Comparison of ENCODE assay signal across 26 mouse cellular contexts in the genomic region with DNA sequence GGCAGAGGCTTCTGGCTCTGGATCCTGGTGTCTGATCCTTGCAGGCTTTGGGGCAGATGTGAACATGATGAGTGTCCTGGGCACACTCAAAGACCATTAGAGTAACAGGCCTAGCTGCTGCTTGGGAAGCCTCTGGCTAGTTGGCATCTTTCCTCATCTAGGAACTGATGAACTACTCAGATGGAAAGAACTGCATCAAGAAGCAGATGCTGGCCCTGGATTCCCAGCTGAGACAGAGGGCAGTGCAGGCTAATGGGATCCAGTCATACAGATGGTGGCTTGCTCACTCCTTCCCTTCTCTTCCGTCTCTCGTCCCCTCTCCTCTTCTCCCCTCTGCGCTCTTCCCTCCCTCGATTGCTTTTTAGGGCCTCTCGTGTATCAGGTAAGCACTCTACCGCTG.
"Had no signal": no experiment of that assay in that cellular context is flagged by ENCODE, and none has a peak within 500 bp of the region (broad histone marks: within the 10 kb centered on the region; RNA-seq: fewer than 3 reads in every experiment).

No protein-coding gene starts in this region.

- DNase-seq: gastrocnemius, postnatal 14 days; gastrocnemius, postnatal 36 days; heart, adult 18-20 months; heart, postnatal 14 days; heart, postnatal 36 days; kidney, adult 11 months; kidney, adult 2 months; kidney, adult 9 months; kidney, postnatal 14 days; kidney, postnatal 36 days; layer of hippocampus, adult 9-11 months; layer of hippocampus, postnatal 36 days had no signal

- H3K4me3 ChIP-seq: heart, embryonic 13.5 days; heart, embryonic 15.5 days; hindbrain, embryonic 12.5 days; kidney, embryonic 15.5 days; left cerebral cortex, adult 2 months; limb, embryonic 13.5 days; limb, embryonic 15.5 days; liver, embryonic 12.5 days had no signal

- H3K4me1 ChIP-seq: heart, embryonic 13.5 days; heart, embryonic 15.5 days; hindbrain, embryonic 12.5 days; kidney, embryonic 15.5 days; limb, embryonic 15.5 days; liver, embryonic 12.5 days had no signal

- H3K27ac ChIP-seq: heart, embryonic 13.5 days; heart, embryonic 15.5 days; hindbrain, embryonic 12.5 days; hindbrain, embryonic 14.5 days; kidney, embryonic 15.5 days; kidney, postnatal 0 days; left cerebral cortex, adult 2 months; limb, embryonic 13.5 days; limb, embryonic 15.5 days; liver, embryonic 12.5 days; liver, embryonic 14.5 days had no signal

- H3K9me3 ChIP-seq: heart, embryonic 13.5 days; heart, embryonic 15.5 days; hindbrain, embryonic 12.5 days; kidney, embryonic 15.5 days; limb, embryonic 13.5 days; limb, embryonic 15.5 days; liver, embryonic 12.5 days had no signal

- ATAC-seq: hindbrain, embryonic 16.5 days; intestine, embryonic 16.5 days; liver, embryonic 12.5 days had no signal

- H3K4me2 ChIP-seq: heart, embryonic 11.5 days; heart, embryonic 13.5 days; heart, embryonic 15.5 days; hindbrain, embryonic 12.5 days; hindbrain, embryonic 14.5 days; kidney, embryonic 15.5 days; limb, embryonic 13.5 days; limb, embryonic 15.5 days; liver, embryonic 12.5 days had no signal

- H3K36me3 ChIP-seq: heart, embryonic 13.5 days; heart, embryonic 15.5 days; hindbrain, embryonic 12.5 days; kidney, embryonic 15.5 days; limb, embryonic 13.5 days; limb, embryonic 15.5 days; liver, embryonic 12.5 days had no signal

- H3K27me3 ChIP-seq: heart, embryonic 15.5 days; hindbrain, embryonic 12.5 days; kidney, embryonic 15.5 days; liver, embryonic 12.5 days had no signal

- H3K9ac ChIP-seq: heart, embryonic 13.5 days; heart, embryonic 15.5 days; hindbrain, embryonic 12.5 days; hindbrain, embryonic 14.5 days; kidney, embryonic 15.5 days; limb, embryonic 13.5 days; limb, embryonic 15.5 days; liver, embryonic 12.5 days; liver, embryonic 14.5 days had no signal
